Mouse (Mus musculus) heart, embryonic 16.5 days (tissue): ENCODE measurements around the gene Nufip1. TPM values are rescaled to one million over a fixed set of nuclear protein-coding genes. Genes with fewer than 3 reads are reported as not detected.

ENCODE experiments used
- ATAC-seq: fragments of 200-750 bp; cut with Nextera tagmentation; replicated peaks from 2 replicates; pipeline ENCODE4 v1.8.0; 2017; ENCODE audit warnings: moderate number of reproducible peaks; ENCODE audit not compliant: insufficient read depth, low FRiP score; ENCODE audit errors: extremely low read depth
- H3K27ac ChIP-seq: fragments of 300-500 bp; sonication (generic); 2 replicates; pipeline ENCODE4 v1.5.1; 2014; ENCODE audit warnings: mild to moderate bottlenecking, low read length, control low read depth, moderate library complexity
- H3K27me3 ChIP-seq: fragments of 300-500 bp; sonication (generic); 2 replicates; pipeline ENCODE4 v1.6.1; 2014; ENCODE audit warnings: low read length, mixed read lengths; ENCODE audit not compliant: control insufficient read depth, insufficient read depth
- H3K36me3 ChIP-seq: fragments of 300-500 bp; sonication (generic); 2 replicates; pipeline ENCODE4 v1.6.1; 2014; ENCODE audit not compliant: control insufficient read depth, insufficient read depth
- H3K4me1 ChIP-seq: fragments of 300-500 bp; sonication (generic); 2 replicates; pipeline ENCODE4 v1.6.1; 2014; ENCODE audit warnings: low read length, mixed read lengths; ENCODE audit not compliant: control insufficient read depth, insufficient read depth
- H3K4me2 ChIP-seq: fragments of 300-500 bp; sonication (generic); 2 replicates; pipeline ENCODE4 v1.6.1; 2014; ENCODE audit warnings: low read depth, mild to moderate bottlenecking, control low read depth, low read length
- H3K4me3 ChIP-seq: fragments of 300-500 bp; sonication (generic); 2 replicates; pipeline ENCODE4 v1.5.1; 2014; ENCODE audit warnings: mild to moderate bottlenecking, control low read depth, low read length
- H3K9ac ChIP-seq: fragments of 300-500 bp; sonication (generic); 2 replicates; pipeline ENCODE4 v1.6.1; 2014; ENCODE audit warnings: low read length, control low read depth
- H3K9me3 ChIP-seq: fragments of 300-500 bp; sonication (generic); replicated peaks from 2 replicates; pipeline ENCODE4 v1.6.1; 2016; ENCODE audit warnings: low read length; ENCODE audit not compliant: control insufficient read depth
- WGBS: fragments of 180-500 bp; shearing (Covaris S2); extraction: QIAGEN DNeasy Blood & Tissue Kit; methylation state at CpG from one replicate; pipeline ENCODE4 v1.1.7; 2014; 5-methylcytosine and 5-hydroxymethylcytosine counted together
- polyA plus RNA-seq: library from polyadenylated mRNA; unstranded; fragments of >200 nt; fragmentation: Nextera tagmentation; extraction: Ambion mirVana; gene quantifications from 2 replicates; pipeline ENCODE4 v1.2.1, GENCODE M21; 2015

Nufip1 gene
- polyA plus RNA-seq, 1 experiment from 2014 or later = 8.9 TPM

DNA sequence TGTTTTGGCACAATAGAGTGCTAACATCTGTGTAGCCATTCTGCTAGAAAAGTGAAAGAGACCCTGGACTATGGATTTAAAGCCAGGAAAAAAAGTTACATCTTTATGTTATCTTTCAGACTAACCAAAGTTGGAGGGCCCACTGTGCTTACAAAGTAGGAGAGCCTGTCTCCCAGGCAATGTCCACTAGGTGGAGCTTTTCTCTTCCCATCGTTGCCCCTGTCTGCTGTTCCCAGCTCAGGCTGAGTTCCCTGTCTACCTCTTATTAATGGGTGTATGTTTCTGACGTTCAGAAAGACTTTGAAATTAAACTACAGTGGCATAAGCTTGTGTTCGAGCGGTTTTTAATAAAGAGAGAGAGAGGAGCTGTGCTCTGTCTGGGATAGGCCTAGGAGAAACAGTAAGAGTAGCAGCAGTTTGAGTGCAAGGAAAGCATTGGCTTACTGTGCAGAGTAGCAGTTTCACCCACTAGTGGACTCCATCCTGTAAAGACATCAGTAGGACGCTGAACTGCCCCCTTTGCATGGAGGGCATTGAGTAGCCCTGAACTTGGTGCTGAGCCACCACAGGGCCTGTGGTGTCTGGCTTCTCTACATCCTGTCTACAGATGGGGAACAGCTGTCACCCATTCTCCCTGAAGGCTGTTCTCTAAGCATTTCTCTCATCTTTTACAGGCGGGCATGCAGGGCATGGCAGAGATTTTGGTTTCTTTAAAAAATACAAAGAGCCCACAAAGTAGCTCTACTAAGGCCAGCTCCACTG, 11.4 kb downstream of the Nufip1 start:
- no peak overlapping the region for H3K9ac ChIP-seq
- peaks cover 40% of the 10 kb centered on the region for H3K36me3 ChIP-seq
- no peaks in the 10 kb centered on the region for H3K9me3 ChIP-seq
- no peak overlapping the region for H3K4me2 ChIP-seq
- WGBS = 53% methylated on average over 6 of the region's 6 CpGs
- H3K27ac ChIP-seq = peak overlapping the region; percentile 45
- H3K27me3 ChIP-seq = no peaks in the 10 kb centered on the region
- ATAC-seq = no peak; the same call in 1 of the 2 replicates
- peaks cover 11% of the 10 kb centered on the region for H3K4me1 ChIP-seq
- H3K4me3 ChIP-seq = no peak overlapping the region

DNA sequence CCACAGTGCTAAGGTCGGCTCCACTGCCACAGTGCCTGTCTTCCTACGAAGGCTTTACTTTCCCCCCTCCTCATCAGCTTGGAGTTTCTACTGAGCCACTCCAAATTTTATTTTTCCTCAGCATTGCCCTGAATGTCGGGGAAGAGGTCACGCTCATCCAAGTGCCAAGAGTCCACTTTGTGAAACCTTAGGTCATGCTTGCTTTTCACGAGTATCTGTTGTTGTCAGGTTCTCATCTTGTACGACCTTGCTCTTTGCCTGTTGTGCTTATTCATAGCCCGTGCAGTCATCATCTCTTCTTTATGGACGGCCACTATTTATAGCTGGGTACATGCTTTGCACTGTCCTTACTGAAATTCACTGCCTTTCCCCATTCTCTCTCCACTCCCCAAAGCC, 12.0 kb downstream of the Nufip1 start:
- H3K4me2 ChIP-seq = no peak overlapping the region
- no peak overlapping the region for H3K9ac ChIP-seq
- no peak overlapping the region for H3K4me3 ChIP-seq
- no peak for ATAC-seq
- H3K27ac ChIP-seq = peak overlapping the region; percentile 45
- H3K36me3 ChIP-seq = peaks cover 45% of the 10 kb centered on the region
- 56% methylated on average over 8 of the region's 8 CpGs for WGBS
- peaks cover 11% of the 10 kb centered on the region for H3K4me1 ChIP-seq
- H3K27me3 ChIP-seq = no peaks in the 10 kb centered on the region
- no peaks in the 10 kb centered on the region for H3K9me3 ChIP-seq

DNA sequence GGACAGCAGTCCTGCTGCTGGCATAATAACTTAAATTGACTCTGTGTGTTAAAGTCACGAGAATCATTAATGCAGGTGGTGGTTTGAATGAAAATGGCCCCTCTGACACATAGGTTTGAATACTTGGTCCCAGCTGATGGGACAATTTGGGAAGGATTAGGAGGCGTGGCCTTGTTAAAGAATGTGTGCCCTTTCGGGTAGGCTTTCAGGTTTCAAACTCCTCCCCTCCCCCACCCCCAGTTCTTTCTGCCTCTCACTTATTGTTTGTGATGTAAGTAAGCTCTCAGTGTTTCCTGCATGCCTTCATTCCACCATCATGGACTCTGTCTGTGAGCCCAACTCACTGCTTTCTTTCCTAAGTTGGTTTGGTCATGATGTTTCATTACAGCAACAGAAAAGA, 16.6 kb downstream of the Nufip1 start:
- ATAC-seq = no peak
- H3K9me3 ChIP-seq = no peaks in the 10 kb centered on the region
- no peak overlapping the region for H3K9ac ChIP-seq
- no peak overlapping the region for H3K4me2 ChIP-seq
- no peak overlapping the region for H3K27ac ChIP-seq
- 88% methylated on average over 3 of the region's 3 CpGs for WGBS
- H3K27me3 ChIP-seq = no peaks in the 10 kb centered on the region
- H3K4me1 ChIP-seq = peaks cover 7% of the 10 kb centered on the region
- H3K36me3 ChIP-seq = peaks cover 53% of the 10 kb centered on the region
- H3K4me3 ChIP-seq = no peak overlapping the region

DNA sequence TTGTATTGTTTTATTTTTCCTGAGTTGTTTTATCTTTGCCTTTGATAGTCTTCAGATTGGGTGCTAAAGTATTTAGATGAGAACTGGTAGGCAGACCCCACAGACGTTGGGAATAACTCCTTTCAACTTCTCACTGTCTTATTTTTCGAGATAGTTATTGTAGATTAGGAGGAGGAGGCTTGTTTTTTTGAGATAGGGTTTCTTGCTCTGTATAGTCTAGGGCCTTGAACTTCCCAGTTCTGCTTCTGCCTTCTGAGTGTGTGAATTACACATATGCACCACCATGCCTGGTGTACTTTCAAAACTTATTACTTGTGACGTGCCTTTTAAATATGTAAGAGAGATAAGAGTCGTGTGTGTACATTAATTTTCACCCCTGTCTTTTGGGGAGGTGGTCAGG, 17.5 kb downstream of the Nufip1 start:
- Histone ChIP-seq H3K27me3 (no peaks in the 10 kb centered on the region), H3K9ac (no peak overlapping the region), H3K4me3 (no peak overlapping the region), H3K4me2 (no peak overlapping the region), H3K36me3 (peaks cover 57% of the 10 kb centered on the region), H3K27ac (no peak overlapping the region), H3K4me1 (no peaks in the 10 kb centered on the region; the same call in 1 of the 2 replicates), H3K9me3 (no peaks in the 10 kb centered on the region)
- no peak for ATAC-seq
- WGBS = 71% methylated on average over 4 of the region's 4 CpGs

DNA sequence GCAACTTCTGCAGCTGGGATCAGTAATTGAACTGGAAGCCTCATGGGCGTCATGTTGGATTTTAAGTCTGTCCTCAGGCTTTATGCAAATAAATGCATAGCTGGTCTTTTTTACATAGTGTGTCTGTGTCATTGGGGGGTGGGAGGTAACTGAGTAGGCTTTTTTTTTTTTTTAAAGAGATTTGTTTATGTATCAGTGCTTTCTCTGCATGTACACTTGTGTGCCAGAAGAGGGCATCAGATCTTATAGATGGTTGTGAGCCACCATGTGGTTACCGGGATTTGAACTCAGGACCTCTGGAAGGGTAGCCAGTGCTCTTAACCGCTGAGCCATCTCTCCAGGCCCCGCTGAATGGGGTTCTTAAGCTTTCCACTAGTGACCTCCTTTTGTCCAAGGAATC, 24.3 kb downstream of the Nufip1 start:
- peaks cover 44% of the 10 kb centered on the region for H3K36me3 ChIP-seq
- H3K4me3 ChIP-seq = no peak overlapping the region
- 93% methylated on average over 4 of the region's 4 CpGs for WGBS
- no peak for ATAC-seq
- no peaks in the 10 kb centered on the region for H3K27me3 ChIP-seq
- no peak overlapping the region for H3K9ac ChIP-seq
- H3K9me3 ChIP-seq = no peaks in the 10 kb centered on the region
- no peak overlapping the region for H3K27ac ChIP-seq
- H3K4me2 ChIP-seq = no peak overlapping the region
- H3K4me1 ChIP-seq = no peaks in the 10 kb centered on the region

DNA sequence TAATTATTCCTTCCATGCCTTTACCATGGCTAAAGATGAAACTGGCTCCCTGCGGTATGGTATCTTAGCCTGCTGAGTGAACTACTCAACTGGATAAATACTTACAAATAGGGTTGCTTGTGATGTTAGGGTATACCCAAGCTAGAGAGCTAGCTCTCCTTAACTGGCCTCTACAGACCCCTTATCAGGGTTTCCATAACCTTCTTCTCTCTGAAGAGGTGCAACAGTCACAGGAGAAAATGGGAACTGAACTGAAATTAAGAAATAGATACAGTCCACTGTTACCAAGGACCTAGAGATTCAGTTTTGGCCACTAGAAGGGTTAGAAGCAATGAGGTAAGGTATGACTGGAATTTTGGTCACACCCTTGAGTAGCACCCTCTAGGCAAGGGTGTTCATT, 34.6 kb downstream of the Nufip1 start:
- Histone ChIP-seq H3K9me3 (no peaks in the 10 kb centered on the region), H3K27me3 (no peaks in the 10 kb centered on the region), H3K27ac (no peak overlapping the region), H3K4me1 (peaks cover 14% of the 10 kb centered on the region), H3K4me3 (no peak overlapping the region), H3K36me3 (no peaks in the 10 kb centered on the region), H3K9ac (no peak overlapping the region), H3K4me2 (no peak overlapping the region)
- ATAC-seq = no peak
- 75% methylated on average over 1 of the region's 1 CpGs for WGBS

DNA sequence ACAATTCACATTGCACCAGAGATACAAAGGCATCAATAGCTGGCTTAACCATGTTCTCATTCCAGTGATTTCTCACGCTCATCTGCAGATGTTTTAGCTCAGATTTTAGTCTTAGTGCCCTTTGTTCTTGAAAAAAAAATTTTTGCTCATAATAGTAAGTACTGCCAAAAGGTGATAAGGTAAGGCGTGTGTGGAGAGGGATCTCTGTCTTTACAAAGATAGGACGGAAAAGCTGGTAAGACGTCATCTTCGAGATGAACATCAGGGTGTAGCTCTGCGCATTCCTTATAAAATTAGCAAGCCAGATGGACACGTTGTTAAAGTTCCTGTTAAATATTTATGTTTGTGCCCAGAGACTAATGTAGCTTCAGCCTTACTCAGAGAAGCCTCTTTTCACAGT, 35.2 kb downstream of the Nufip1 start:
- Histone ChIP-seq H3K4me2 (no peak overlapping the region), H3K36me3 (no peaks in the 10 kb centered on the region), H3K27ac (no peak overlapping the region), H3K27me3 (no peaks in the 10 kb centered on the region), H3K9me3 (no peaks in the 10 kb centered on the region), H3K4me3 (no peak overlapping the region), H3K9ac (no peak overlapping the region), H3K4me1 (peaks cover 18% of the 10 kb centered on the region)
- no peak for ATAC-seq
- WGBS = 36% methylated on average over 7 of the region's 7 CpGs

DNA sequence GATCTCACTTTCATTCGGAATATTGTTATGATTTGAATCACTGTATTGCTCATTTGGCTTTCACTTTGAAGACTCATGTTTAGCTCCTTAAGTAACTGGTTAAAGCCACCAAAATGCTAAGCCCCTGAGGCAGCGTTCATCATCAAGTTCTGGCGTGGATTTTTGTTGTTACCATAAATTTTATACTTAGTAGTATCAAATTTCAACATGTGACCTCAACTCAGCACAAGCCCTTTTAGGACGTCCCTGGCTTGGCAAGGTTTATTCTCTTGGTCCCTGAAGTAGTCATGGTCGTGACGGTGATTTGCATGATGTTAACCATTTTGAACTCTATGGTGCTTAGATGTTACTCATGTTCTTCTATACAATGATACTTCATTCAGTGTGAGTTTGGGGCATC, 36.4 kb downstream of the Nufip1 start:
- no peak overlapping the region for H3K9ac ChIP-seq
- no peak for ATAC-seq
- H3K27me3 ChIP-seq = no peaks in the 10 kb centered on the region
- no peak overlapping the region for H3K4me2 ChIP-seq
- peaks cover 21% of the 10 kb centered on the region for H3K4me1 ChIP-seq
- WGBS = 77% methylated on average over 6 of the region's 6 CpGs
- no peak overlapping the region for H3K4me3 ChIP-seq
- H3K36me3 ChIP-seq = no peaks in the 10 kb centered on the region
- H3K27ac ChIP-seq = no peak overlapping the region
- no peaks in the 10 kb centered on the region for H3K9me3 ChIP-seq

- H3K36me3 ChIP-seq = no peaks in the 10 kb centered on the region
- no peak overlapping the region for H3K27ac ChIP-seq
- H3K4me2 ChIP-seq = no peak overlapping the region
- 77% methylated on average over 10 of the region's 10 CpGs for WGBS
- H3K9ac ChIP-seq = no peak overlapping the region
- no peak for ATAC-seq
- H3K4me1 ChIP-seq = peaks cover 25% of the 10 kb centered on the region
- no peaks in the 10 kb centered on the region for H3K9me3 ChIP-seq
- no peaks in the 10 kb centered on the region for H3K27me3 ChIP-seq
- no peak overlapping the region for H3K4me3 ChIP-seq
Observed at GRCm38 (mm10) chr14:76148294-76148693, 37.6 kb downstream of the Nufip1 start.
